Mouse (Mus musculus) left cerebral cortex, adult 6 months (tissue): Measurements from ENCODE around the gene Vmn2r6. TPM values are rescaled to one million over a fixed set of nuclear protein-coding genes. Genes with fewer than 3 reads are reported as not detected.

Experiments
- long read RNA-seq, 2 experiments: library from polyadenylated mRNA; unstranded; transcript quantifications; one replicate each; pipeline ENCODE4 v2.0.0; 2019 to 2020
- polyA plus RNA-seq: library from polyadenylated mRNA; unstranded; fragments of <200 nt; fragmentation: Nextera tagmentation; gene quantifications from 2 replicates; pipeline ENCODE4 v1.2.3, GENCODE M21; 2021

The Vmn2r6 gene
- polyA plus RNA-seq = not detected in 2 replicates
- long read RNA-seq, experiment 1 = 0 reads
- long read RNA-seq, experiment 2 = 0 reads

DNA sequence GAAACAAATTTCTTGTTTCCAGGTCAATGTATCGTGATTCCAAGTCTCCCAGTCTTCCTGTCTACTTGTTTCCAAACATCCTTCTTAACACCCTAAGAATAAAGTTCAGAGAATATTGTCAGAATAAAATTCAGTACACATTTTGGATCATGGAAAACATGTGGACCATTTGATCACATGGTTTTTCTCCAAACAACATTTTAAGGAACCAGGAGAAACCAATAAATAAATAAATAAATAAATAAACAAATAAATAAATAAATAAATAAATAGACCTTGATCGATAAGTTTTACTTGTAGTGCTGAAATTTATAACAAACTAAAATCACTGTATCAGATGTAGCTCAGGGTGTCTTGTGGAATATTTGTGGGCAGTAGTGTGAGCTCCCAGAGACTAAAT, at the start of gene Vmn2r6:
TSS of gene Vmn2r6 (minus strand) at position 101 of the 400 bp plus-strand sequence.

DNA sequence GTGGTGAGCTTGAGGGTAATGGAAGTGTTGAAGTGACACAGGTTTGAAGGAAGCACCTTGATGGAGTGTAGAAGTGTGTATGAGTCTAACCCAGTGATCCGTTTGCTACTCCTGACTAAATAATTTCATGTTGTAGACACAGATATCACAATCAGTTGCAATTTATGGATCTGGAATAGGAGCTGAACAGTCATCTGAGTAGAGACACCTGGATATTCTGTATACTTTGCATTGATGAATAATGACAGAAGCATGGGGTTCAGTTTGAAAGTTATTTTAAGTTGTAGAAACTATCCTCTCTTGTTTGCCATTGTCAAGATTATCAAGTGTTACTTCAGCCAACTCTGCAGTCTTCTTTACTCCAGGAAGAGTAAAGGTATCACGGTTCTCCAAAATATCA, 55.9 kb downstream of the Vmn2r6 start, which contains the start of gene Vmn2r5:
TSS of gene Vmn2r5 (minus strand) at position 101 of the 400 bp plus-strand sequence.

Other genes with a start within 250 kb of the Vmn2r6 start
- gene Vmn2r4, start 150.5 kb downstream of the Vmn2r6 start, polyA plus RNA-seq = not detected in 2 replicates
- gene Vmn2r5, start 56.0 kb downstream of the Vmn2r6 start, polyA plus RNA-seq = not detected in 2 replicates